Mouse (Mus musculus) limb, embryonic 10.5 days (tissue): ENCODE data around the gene Gmppa. TPM values are rescaled to one million over a fixed set of nuclear protein-coding genes. Genes with fewer than 3 reads are reported as not detected.

Source experiments
- DNase-seq: peaks from one replicate; pipeline ENCODE4 v3.0.0-alpha.2; 2017; ENCODE audit warnings: low spot score
- H3K27ac ChIP-seq: fragments of 300-500 bp; sonication (generic); 2 replicates; pipeline ENCODE4 v1.5.1; 2016; ENCODE audit warnings: mild to moderate bottlenecking
- H3K27me3 ChIP-seq: fragments of 300-500 bp; sonication (generic); 2 replicates; pipeline ENCODE4 v1.6.1; 2016; ENCODE audit warnings: low read depth, mild to moderate bottlenecking; ENCODE audit not compliant: poor library complexity, severe bottlenecking
- H3K36me3 ChIP-seq: fragments of 300-500 bp; sonication (generic); 2 replicates; pipeline ENCODE4 v1.6.1; 2016; ENCODE audit warnings: mild to moderate bottlenecking, moderate library complexity
- H3K4me1 ChIP-seq: fragments of 300-500 bp; sonication (generic); 2 replicates; pipeline ENCODE4 v1.6.1; 2016
- H3K4me3 ChIP-seq: fragments of 300-500 bp; sonication (generic); 2 replicates; pipeline ENCODE4 v1.5.1; 2016; ENCODE audit warnings: mild to moderate bottlenecking, moderate library complexity
- H3K9me3 ChIP-seq: fragments of 300-500 bp; sonication (generic); replicated peaks from 2 replicates; pipeline ENCODE4 v1.6.1; 2016; ENCODE audit warnings: mild to moderate bottlenecking
- WGBS: fragments of 180-500 bp; shearing (Covaris S2); methylation state at CpG from one replicate; pipeline ENCODE4 v1.1.7; 2016; 5-methylcytosine and 5-hydroxymethylcytosine counted together
- polyA plus RNA-seq: library from polyadenylated mRNA; unstranded; fragments of >200 nt; fragmentation: Nextera tagmentation; extraction: Ambion mirVana; gene quantifications from 2 replicates; pipeline ENCODE4 v1.2.1, GENCODE M21; 2016

Gene Gmppa
- polyA plus RNA-seq, 1 experiment from 2014 or later, result 61.7 TPM

GRCm38 (mm10) chr1:75487040-75487404 lies 51.3 kb downstream of the Gmppa start:
- DNase-seq, result no peak
- Histone ChIP-seq H3K9me3 (no peaks in the 10 kb centered on the region), H3K27ac (no peak overlapping the region), H3K36me3 (peaks cover 29% of the 10 kb centered on the region), H3K4me3 (peak overlapping the region; percentile 65), H3K27me3 (peaks cover 97% of the 10 kb centered on the region), H3K4me1 (peaks cover 27% of the 10 kb centered on the region)
- 0% methylated on average over 13 of the region's 13 CpGs for WGBS

GRCm38 (mm10) chr1:75487405-75488161 lies 51.9 kb downstream of the Gmppa start:
- Histone ChIP-seq H3K4me3 (peak overlapping the region; percentile 65), H3K27me3 (peaks cover 97% of the 10 kb centered on the region), H3K36me3 (peaks cover 34% of the 10 kb centered on the region), H3K27ac (peak overlapping the region; percentile 33; the same call in 1 of the 2 replicates), H3K9me3 (no peaks in the 10 kb centered on the region), H3K4me1 (peaks cover 26% of the 10 kb centered on the region)
- under 1% methylated on average over 62 of the region's 62 CpGs for WGBS
- DNase-seq, result peak; percentile 85

GRCm38 (mm10) chr1:75490785-75491551 lies 55.2 kb downstream of the Gmppa start:
- Histone ChIP-seq H3K4me1 (peaks cover 30% of the 10 kb centered on the region), H3K27ac (no peak overlapping the region), H3K27me3 (peaks cover 81% of the 10 kb centered on the region), H3K36me3 (peaks cover 48% of the 10 kb centered on the region), H3K9me3 (no peaks in the 10 kb centered on the region), H3K4me3 (no peak overlapping the region)
- no peak for DNase-seq
- WGBS, result 83% methylated on average over 34 of the region's 34 CpGs

- Histone ChIP-seq H3K4me3 (no peak overlapping the region), H3K27me3 (peaks cover 64% of the 10 kb centered on the region), H3K27ac (no peak overlapping the region), H3K36me3 (peaks cover 65% of the 10 kb centered on the region), H3K9me3 (no peaks in the 10 kb centered on the region), H3K4me1 (peaks cover 23% of the 10 kb centered on the region)
- no peak for DNase-seq
- 38% methylated on average over 24 of the region's 24 CpGs for WGBS
Measured at GRCm38 (mm10) chr1:75492579-75493170, 56.9 kb downstream of the Gmppa start.

Other genes starting within 250 kb of the Gmppa start
- 22.0 and 24.8 TPM in 2 replicates for gene Ankzf1, start 243.8 kb upstream of the Gmppa start, polyA plus RNA-seq
- 19.1 and 23.9 TPM in 2 replicates for gene Atg9a, start 243.7 kb upstream of the Gmppa start, polyA plus RNA-seq
- 10.3 and 12.8 TPM in 2 replicates for gene Glb1l, start 225.1 kb upstream of the Gmppa start, polyA plus RNA-seq
- gene Stk16, start 225.1 kb upstream of the Gmppa start, polyA plus RNA-seq, result 146 and 149 TPM in 2 replicates
- 10.0 and 10.7 TPM in 2 replicates for gene Tuba4a, start 216.1 kb upstream of the Gmppa start, polyA plus RNA-seq
- not detected in 2 replicates for gene A630095N17Rik, start 203.8 kb upstream of the Gmppa start, polyA plus RNA-seq
- 23.8 and 29.9 TPM in 2 replicates for gene Dnajb2, start 199.5 kb upstream of the Gmppa start, polyA plus RNA-seq
- 0.11 and 0.13 TPM in 2 replicates for gene Ptprn, start 171.4 kb upstream of the Gmppa start, polyA plus RNA-seq
- gene Resp18, start 157.5 kb upstream of the Gmppa start, polyA plus RNA-seq, result not detected in 2 replicates
- 117 and 132 TPM in 2 replicates for gene Dnpep, start 117.9 kb upstream of the Gmppa start, polyA plus RNA-seq
- gene Des, start 75.6 kb upstream of the Gmppa start, polyA plus RNA-seq, result 6.2 and 7.8 TPM in 2 replicates
- 45.7 and 49.6 TPM in 2 replicates for gene Speg, start 60.6 kb upstream of the Gmppa start, polyA plus RNA-seq
- 0.31 and 0.59 TPM in 2 replicates for gene Asic4, start 14.5 kb downstream of the Gmppa start, polyA plus RNA-seq
- 23.7 and 28.8 TPM in 2 replicates for gene Chpf, start 43.4 kb downstream of the Gmppa start, polyA plus RNA-seq
- 0.35 and 0.69 TPM in 2 replicates for gene Tmem198, start 43.6 kb downstream of the Gmppa start, polyA plus RNA-seq
- gene Obsl1, start 70.5 kb downstream of the Gmppa start, polyA plus RNA-seq, result 68.0 and 75.5 TPM in 2 replicates
- 2.4 and 4.2 TPM in 2 replicates for gene Inha, start 71.1 kb downstream of the Gmppa start, polyA plus RNA-seq
- gene Stk11ip, start 85.6 kb downstream of the Gmppa start, polyA plus RNA-seq, result 31.6 and 33.8 TPM in 2 replicates
- 13.9 and 18.9 TPM in 2 replicates for gene Slc4a3, start 110.3 kb downstream of the Gmppa start, polyA plus RNA-seq